Mouse (Mus musculus) E14TG2a.4 (cell line): ENCODE data around the gene Car15.

Source experiments
- CTCF ChIP-seq: conservative IDR thresholded peaks from 2 replicates; pipeline ENCODE4 v1.5.1; 2014; ENCODE audit warnings: low read length
- NANOG ChIP-seq: IDR thresholded peaks from 2 replicates; pipeline ENCODE4 v1.6.1; 2014; ENCODE audit warnings: borderline replicate concordance, low read length, mixed read lengths
- POU5F1 ChIP-seq: IDR thresholded peaks from 2 replicates; pipeline ENCODE4 v1.6.1; 2014; ENCODE audit warnings: low read length, borderline replicate concordance

- TF ChIP-seq CTCF (no peak), NANOG (no peak), POU5F1 (no peak)
These were observed 4.3 kb downstream of the Car15 start for GRCm38 (mm10) chr16:17833681-17834399.
